Mouse (Mus musculus) adrenal gland, adult (tissue): ENCODE data around the gene Insm2.
"Not testable (repeated sequence)": the region's sequence is repeated elsewhere in the genome, so short reads cannot be mapped to it uniquely, and the experiment has no call there.

Source experiments
- DNase-seq, 2 experiments: peaks; one replicate each; pipeline ENCODE4 v3.0.0; 2022 to 2023; ENCODE audit warnings: low spot score in 1 of 2; ENCODE audit not compliant: inconsistent age in 2 of 2

Insm2 gene

GRCm38 (mm10) chr12:55598887-55599561, at the start of gene Insm2:
Gene Insm2, plus strand, starts transcription at chr12:55599427.
- peak; percentile 37 to 67 for DNase-seq

- DNase-seq: not testable (repeated sequence)
These were observed 44.3 kb upstream of the Insm2 start for GRCm38 (mm10) chr12:55554901-55555300.

GRCm38 (mm10) chr12:55557866-55558265, 41.4 kb upstream of the Insm2 start:
- no peak for DNase-seq

- DNase-seq: no peak
These were observed 39.9 kb upstream of the Insm2 start for GRCm38 (mm10) chr12:55559184-55559855.

GRCm38 (mm10) chr12:55560025-55560690, 39.1 kb upstream of the Insm2 start:
- DNase-seq: peak in 1 of 2 experiments; percentile 58

GRCm38 (mm10) chr12:55563742-55564141, 35.5 kb upstream of the Insm2 start:
- no peak for DNase-seq

- DNase-seq: no peak
These were observed 34.9 kb upstream of the Insm2 start for GRCm38 (mm10) chr12:55564187-55564963.

- DNase-seq: no peak
These were observed 34.0 kb upstream of the Insm2 start, which contains the start of gene Aldoart2 for GRCm38 (mm10) chr12:55565206-55565605. Gene Aldoart2, plus strand, starts transcription at chr12:55565239.

GRCm38 (mm10) chr12:55565867-55566266, 33.4 kb upstream of the Insm2 start:
- no peak for DNase-seq

GRCm38 (mm10) chr12:55566837-55567236, 32.4 kb upstream of the Insm2 start:
- DNase-seq: no peak

GRCm38 (mm10) chr12:55568466-55568865, 30.8 kb upstream of the Insm2 start:
- DNase-seq: no peak

GRCm38 (mm10) chr12:55569676-55570075, 29.6 kb upstream of the Insm2 start:
- DNase-seq: no peak

GRCm38 (mm10) chr12:55570646-55571045, 28.6 kb upstream of the Insm2 start:
- no peak for DNase-seq

GRCm38 (mm10) chr12:55571181-55571580, 28.0 kb upstream of the Insm2 start:
- no peak for DNase-seq

GRCm38 (mm10) chr12:55571661-55572060, 27.6 kb upstream of the Insm2 start:
- DNase-seq: no peak

- no peak for DNase-seq
These were observed 26.1 kb upstream of the Insm2 start for GRCm38 (mm10) chr12:55573089-55573488.

GRCm38 (mm10) chr12:55573794-55574193, 25.4 kb upstream of the Insm2 start:
- peak in 1 of 2 experiments; percentile 40 for DNase-seq

GRCm38 (mm10) chr12:55586936-55587335, 12.3 kb upstream of the Insm2 start:
- DNase-seq: not testable (repeated sequence)

- no peak for DNase-seq
These were observed 715 bp upstream of the Insm2 start for GRCm38 (mm10) chr12:55598537-55598886.

GRCm38 (mm10) chr12:55599639-55600502, 644 bp downstream of the Insm2 start:
- DNase-seq: peak; percentile 63 to 88
